ENCODE assay signal across 8 mouse cellular contexts in genomic region chrX:169997854-169998456, GRCm38 (mm10). TPM values are rescaled to one million over a fixed set of nuclear protein-coding genes. Genes with fewer than 3 reads are reported as not detected.
DNase-seq lines count a peak whose midpoint lies in the region; ATAC-seq lines count a peak whose summit lies in the region.
"Not testable (repeated sequence)": the region's sequence is repeated elsewhere in the genome, so short reads cannot be mapped to it uniquely, and the experiment has no call there.

No protein-coding gene starts in this region.

- H3K9me3 ChIP-seq in hindbrain, embryonic 15.5 days, result not testable (repeated sequence)

- not testable (repeated sequence) for H3K9ac ChIP-seq in hindbrain, embryonic 15.5 days

- not testable (repeated sequence) for H3K36me3 ChIP-seq in hindbrain, embryonic 15.5 days

- peak overlapping the region; percentile 47 for H3K4me2 ChIP-seq in hindbrain, embryonic 15.5 days

- H3K27ac ChIP-seq in hindbrain, embryonic 15.5 days (replicated peaks), result peak overlapping the region; percentile 51; the same call in 1 of the 2 replicates

- H3K27me3 ChIP-seq in hindbrain, embryonic 15.5 days, result not testable (repeated sequence)

- 0% methylated on average over 4 of the region's 37 CpGs for WGBS in hindbrain, embryonic 15.5 days

- H3K4me1 ChIP-seq in hindbrain, embryonic 15.5 days (replicated peaks), result not testable (repeated sequence)

- peak; percentile 100 for DNase-seq in T-cell, adult 2 months (ENCODE audit: low spot score)
- DNase-seq in cerebellum, postnatal 36 days, result peak; percentile 92 to 100
- DNase-seq in frontal cortex, postnatal 36 days (ENCODE audit: low spot score in 2 of 2), result peak; percentile 99 to 100
- peak; percentile 100 for DNase-seq in left cerebral cortex, adult 11 months (ENCODE audit: low spot score)
- DNase-seq in lung, postnatal 4 days, result peak; percentile 100
- DNase-seq in retina, postnatal 7 days (ENCODE audit: low read depth, low spot score), result peak; percentile 100
- DNase-seq in urinary bladder, adult 2 months (ENCODE audit: low spot score), result peak; percentile 100

- ATAC-seq in hindbrain, embryonic 15.5 days (ENCODE audit: low FRiP score, low read depth), result peak; percentile 84

- peak overlapping the region; percentile 23 for H3K4me3 ChIP-seq in hindbrain, embryonic 15.5 days

RNA-seq across cellular contexts. Expression of gene Gm21887, which starts 11.5 kb away (rescaled TPM):
- polyA plus RNA-seq in hindbrain, embryonic 15.5 days (2015; fragmentation: Nextera tagmentation; extraction: Ambion mirVana), result 195 and 248 TPM in 2 replicates
- polyA plus RNA-seq in urinary bladder, adult 2 months (2012; rRNA removed), result 220 and 239 TPM in 2 replicates

Comparison
In these comparisons a context has a peak if more than half of its experiments do, and no peak if none do; other contexts are left out.
1. Peak in every context shown above with its lines: DNase-seq, ATAC-seq, H3K4me3 ChIP-seq and H3K27ac ChIP-seq.